Mouse (Mus musculus) G1E (cell line): Measurements from ENCODE around the gene Parp9.

Source experiments
- CTCF ChIP-seq: IDR thresholded peaks from 2 replicates; pipeline ENCODE4 v1.5.1; 2012; ENCODE audit warnings: low read depth, low read length, inconsistent platforms, mixed read lengths
- POLR2AphosphoS5 ChIP-seq: IDR thresholded peaks from 2 replicates; pipeline ENCODE4 v1.6.1; 2012; ENCODE audit warnings: low read depth, low read length, inconsistent platforms; ENCODE audit not compliant: insufficient replicate concordance
- TAL1 ChIP-seq: conservative IDR thresholded peaks from 2 replicates; pipeline ENCODE4 v1.6.1; 2012; ENCODE audit warnings: low read depth, low read length, inconsistent platforms, mixed read lengths

DNA sequence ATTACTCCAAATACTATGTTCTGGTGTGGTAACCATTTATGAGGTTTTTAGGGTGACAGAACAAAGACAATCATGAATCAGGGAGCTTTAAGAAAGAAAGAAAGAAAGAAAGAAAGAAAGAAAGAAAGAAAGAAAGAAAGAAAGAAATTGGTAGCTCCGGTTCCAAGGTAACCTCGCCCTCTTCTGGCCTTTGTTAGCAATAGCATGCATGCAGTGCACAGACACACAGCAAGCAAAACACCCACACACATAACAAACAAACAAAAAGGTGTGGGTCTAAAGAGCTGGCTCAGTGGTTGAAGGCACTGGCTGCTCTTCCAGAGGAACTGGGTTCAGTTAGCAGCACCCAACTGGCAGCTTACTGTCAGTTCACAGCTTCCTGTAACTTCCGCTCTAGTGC lies 47.6 kb upstream of the Parp9 start:
- TF ChIP-seq CTCF: peak; percentile 31; the same call in 1 of the 2 replicates
- TF ChIP-seq TAL1: no peak
- TF ChIP-seq POLR2AphosphoS5: no peak
